Mouse (Mus musculus) embryonic facial prominence, embryonic 10.5 days (tissue): ENCODE measurements around the gene Fcho2. TPM values are rescaled to one million over a fixed set of nuclear protein-coding genes. Genes with fewer than 3 reads are reported as not detected.

Experiments used
- DNase-seq: peaks from one replicate; pipeline ENCODE4 v3.0.0-alpha.2; 2017; ENCODE audit warnings: low spot score
- H3K27ac ChIP-seq: fragments of 300-500 bp; sonication (generic); replicated peaks from 2 replicates; pipeline ENCODE4 v1.5.1; 2016; ENCODE audit warnings: mild to moderate bottlenecking
- H3K27me3 ChIP-seq: fragments of 300-500 bp; sonication (generic); replicated peaks from 2 replicates; pipeline ENCODE4 v1.6.1; 2016; ENCODE audit warnings: low read depth, mild to moderate bottlenecking; ENCODE audit not compliant: poor library complexity, severe bottlenecking
- H3K36me3 ChIP-seq: fragments of 300-500 bp; sonication (generic); replicated peaks from 2 replicates; pipeline ENCODE4 v1.6.1; 2016; ENCODE audit warnings: mild to moderate bottlenecking, moderate library complexity
- H3K4me1 ChIP-seq: fragments of 300-500 bp; sonication (generic); 2 replicates; pipeline ENCODE4 v1.6.1; 2016
- H3K4me3 ChIP-seq: fragments of 300-500 bp; sonication (generic); 2 replicates; pipeline ENCODE4 v1.5.1; 2016; ENCODE audit warnings: mild to moderate bottlenecking, moderate library complexity
- H3K9me3 ChIP-seq: fragments of 300-500 bp; sonication (generic); 2 replicates; pipeline ENCODE4 v1.6.1; 2016; ENCODE audit warnings: mild to moderate bottlenecking
- WGBS: fragments of 180-500 bp; shearing (Covaris S2); methylation state at CpG from one replicate; pipeline ENCODE4 v1.1.7; 2016; 5-methylcytosine and 5-hydroxymethylcytosine counted together
- polyA plus RNA-seq: library from polyadenylated mRNA; unstranded; fragments of >200 nt; fragmentation: Nextera tagmentation; extraction: Ambion mirVana; gene quantifications from 2 replicates; pipeline ENCODE4 v1.2.1, GENCODE M21; 2016

The Fcho2 gene
- polyA plus RNA-seq, 1 experiment from 2014 or later: 35.7 TPM

- Histone ChIP-seq H3K4me1 (no peaks in the 10 kb centered on the region), H3K9me3 (peaks cover under 1% of the 10 kb centered on the region; the same call in 1 of the 2 replicates), H3K27ac (no peak overlapping the region), H3K4me3 (no peak overlapping the region), H3K36me3 (peaks cover 57% of the 10 kb centered on the region), H3K27me3 (no peaks in the 10 kb centered on the region)
- DNase-seq: no peak
- 95% methylated on average over 3 of the region's 3 CpGs for WGBS
Measured at GRCm38 (mm10) chr13:98795511-98795910, 19.7 kb downstream of the Fcho2 start.

- H3K36me3 ChIP-seq: peaks cover 56% of the 10 kb centered on the region
- H3K9me3 ChIP-seq: no peaks in the 10 kb centered on the region
- no peak for DNase-seq
- no peaks in the 10 kb centered on the region for H3K27me3 ChIP-seq
- H3K4me3 ChIP-seq: no peak overlapping the region
- WGBS: 94% methylated on average over 1 of the region's 1 CpGs
- no peak overlapping the region for H3K27ac ChIP-seq
- H3K4me1 ChIP-seq: no peaks in the 10 kb centered on the region
Measured at GRCm38 (mm10) chr13:98792864-98793263, 22.4 kb downstream of the Fcho2 start.

- Histone ChIP-seq H3K4me1 (no peaks in the 10 kb centered on the region), H3K4me3 (no peak overlapping the region), H3K9me3 (no peaks in the 10 kb centered on the region), H3K27me3 (no peaks in the 10 kb centered on the region), H3K27ac (no peak overlapping the region), H3K36me3 (peaks cover 59% of the 10 kb centered on the region)
- WGBS: 94% methylated on average over 1 of the region's 1 CpGs
- no peak for DNase-seq
Measured at GRCm38 (mm10) chr13:98791693-98792092, 23.6 kb downstream of the Fcho2 start.

GRCm38 (mm10) chr13:98786970-98787685 is 28.1 kb downstream of the Fcho2 start:
- peaks cover 67% of the 10 kb centered on the region for H3K36me3 ChIP-seq
- WGBS: 91% methylated on average over 5 of the region's 5 CpGs
- no peak for DNase-seq

GRCm38 (mm10) chr13:98777959-98778358 is 37.3 kb downstream of the Fcho2 start:
- Histone ChIP-seq H3K4me1 (no peaks in the 10 kb centered on the region), H3K9me3 (no peaks in the 10 kb centered on the region), H3K27ac (no peak overlapping the region), H3K27me3 (no peaks in the 10 kb centered on the region), H3K36me3 (peaks cover 80% of the 10 kb centered on the region), H3K4me3 (no peak overlapping the region)
- no peak for DNase-seq
- 93% methylated on average over 3 of the region's 3 CpGs for WGBS

More at GRCm38 (mm10) chr13:98786970-98787685, 28.1 kb downstream of the Fcho2 start:
- Histone ChIP-seq H3K9me3 (no peaks in the 10 kb centered on the region), H3K4me1 (no peaks in the 10 kb centered on the region), H3K27me3 (no peaks in the 10 kb centered on the region), H3K27ac (no peak overlapping the region), H3K4me3 (no peak overlapping the region)

GRCm38 (mm10) chr13:98771484-98771883 is 43.8 kb downstream of the Fcho2 start:
- Histone ChIP-seq H3K27me3 (no peaks in the 10 kb centered on the region), H3K27ac (no peak overlapping the region), H3K36me3 (peaks cover 35% of the 10 kb centered on the region), H3K4me3 (no peak overlapping the region), H3K9me3 (no peaks in the 10 kb centered on the region), H3K4me1 (no peaks in the 10 kb centered on the region)
- no peak for DNase-seq
- WGBS: 93% methylated on average over 2 of the region's 2 CpGs

GRCm38 (mm10) chr13:98768329-98768728 is 46.9 kb downstream of the Fcho2 start:
- no peaks in the 10 kb centered on the region for H3K4me1 ChIP-seq
- 85% methylated on average over 4 of the region's 4 CpGs for WGBS
- peaks cover 10% of the 10 kb centered on the region for H3K36me3 ChIP-seq
- DNase-seq: peak; percentile 26
- no peaks in the 10 kb centered on the region for H3K9me3 ChIP-seq
- no peaks in the 10 kb centered on the region for H3K27me3 ChIP-seq
- H3K27ac ChIP-seq: no peak overlapping the region
- H3K4me3 ChIP-seq: no peak overlapping the region

- no peaks in the 10 kb centered on the region for H3K4me1 ChIP-seq
Measured at GRCm38 (mm10) chr13:98761771-98762170, 53.5 kb downstream of the Fcho2 start.

GRCm38 (mm10) chr13:98755886-98756285 is 59.4 kb downstream of the Fcho2 start:
- no peaks in the 10 kb centered on the region for H3K9me3 ChIP-seq
- H3K4me3 ChIP-seq: no peak overlapping the region
- H3K27me3 ChIP-seq: no peaks in the 10 kb centered on the region
- peaks cover 40% of the 10 kb centered on the region for H3K36me3 ChIP-seq
- WGBS: 95% methylated on average over 1 of the region's 1 CpGs
- no peak for DNase-seq
- H3K4me1 ChIP-seq: no peaks in the 10 kb centered on the region
- no peak overlapping the region for H3K27ac ChIP-seq

More at GRCm38 (mm10) chr13:98761771-98762170, 53.5 kb downstream of the Fcho2 start:
- no peak for DNase-seq
- H3K27me3 ChIP-seq: no peaks in the 10 kb centered on the region
- no peak overlapping the region for H3K27ac ChIP-seq
- peaks cover 33% of the 10 kb centered on the region for H3K36me3 ChIP-seq
- H3K9me3 ChIP-seq: no peaks in the 10 kb centered on the region
- no peak overlapping the region for H3K4me3 ChIP-seq

GRCm38 (mm10) chr13:98744679-98745078 is 70.6 kb downstream of the Fcho2 start:
- H3K27me3 ChIP-seq: no peaks in the 10 kb centered on the region
- H3K9me3 ChIP-seq: no peaks in the 10 kb centered on the region
- no peak overlapping the region for H3K27ac ChIP-seq
- 81% methylated on average over 1 of the region's 1 CpGs for WGBS
- no peaks in the 10 kb centered on the region for H3K4me1 ChIP-seq
- no peak for DNase-seq
- H3K36me3 ChIP-seq: peaks cover 77% of the 10 kb centered on the region
- H3K4me3 ChIP-seq: no peak overlapping the region

GRCm38 (mm10) chr13:98743829-98744228 is 71.4 kb downstream of the Fcho2 start:
- Histone ChIP-seq H3K4me3 (no peak overlapping the region), H3K4me1 (no peaks in the 10 kb centered on the region), H3K27me3 (no peaks in the 10 kb centered on the region), H3K9me3 (no peaks in the 10 kb centered on the region), H3K27ac (no peak overlapping the region), H3K36me3 (peaks cover 80% of the 10 kb centered on the region)
- no peak for DNase-seq

GRCm38 (mm10) chr13:98743214-98743613 is 72.0 kb downstream of the Fcho2 start:
- no peaks in the 10 kb centered on the region for H3K4me1 ChIP-seq
- no peak for DNase-seq
- no peak overlapping the region for H3K4me3 ChIP-seq
- no peak overlapping the region for H3K27ac ChIP-seq
- H3K27me3 ChIP-seq: no peaks in the 10 kb centered on the region
- peaks cover 80% of the 10 kb centered on the region for H3K36me3 ChIP-seq
- 92% methylated on average over 6 of the region's 6 CpGs for WGBS
- H3K9me3 ChIP-seq: no peaks in the 10 kb centered on the region

GRCm38 (mm10) chr13:98738213-98738612 is 77.0 kb downstream of the Fcho2 start:
- DNase-seq: no peak
- 89% methylated on average over 2 of the region's 2 CpGs for WGBS
- Histone ChIP-seq H3K27ac (no peak overlapping the region), H3K27me3 (no peaks in the 10 kb centered on the region), H3K4me1 (no peaks in the 10 kb centered on the region), H3K9me3 (no peaks in the 10 kb centered on the region), H3K36me3 (peaks cover 69% of the 10 kb centered on the region), H3K4me3 (no peak overlapping the region)
